Mouse (Mus musculus): ENCODE measurements around the gene Hist2h2ab. TPM values are rescaled to one million over a fixed set of nuclear protein-coding genes. Genes with fewer than 3 reads are reported as not detected.
"Not testable (repeated sequence)": the region's sequence is repeated elsewhere in the genome, so short reads cannot be mapped to it uniquely, and the experiment has no call there.

Hist2h2ab gene
- total RNA-seq, 2 experiments from 2014 or later = 0.87 to 1.2 TPM

GRCm38 (mm10) chr3:96262979-96263550, 43.4 kb downstream of the Hist2h2ab start, which contains the start of gene Hist2h4:
Gene Hist2h4, minus strand, starts transcription at chr3:96263311.
- H3K27ac ChIP-seq = peak within 1 kb of the TSS; percentile 97
- H3K4me3 ChIP-seq = peak within 1 kb of the TSS; percentile 97
- intact Hi-C loops (cut with DNase I) = loop anchor here (2.0 to 10.0 kb wide), 2 partner anchors 42 to 242 kb away; partner anchors contain the start of genes Hist2h2ac and Hist2h2be
- peak; percentile 93 for DNase-seq
- peak; percentile 76 for TF ChIP-seq CTCF (IDR thresholded peaks at IDR 0.05)

GRCm38 (mm10) chr3:96263558-96264403, 44.1 kb downstream of the Hist2h2ab start:
- peak; percentile 52 for DNase-seq
- TF ChIP-seq CTCF (IDR thresholded peaks at IDR 0.05) = no peak
- peak overlapping the region; percentile 97 for H3K27ac ChIP-seq
- intact Hi-C loops (cut with DNase I) = loop anchor here (2.0 to 10.0 kb wide), 2 partner anchors 43 to 241 kb away; partner anchors contain the start of genes Hist2h2ac and Hist2h2be
- peak overlapping the region; percentile 97 for H3K4me3 ChIP-seq

- intact Hi-C loops (cut with DNase I) = loop anchor here (10.0 kb wide), 1 partner anchor 240 kb away; no protein-coding TSS in a partner anchor
- no peak for TF ChIP-seq CTCF (IDR thresholded peaks at IDR 0.05)
- peak overlapping the region; percentile 97 for H3K4me3 ChIP-seq
- DNase-seq = no peak
- peak overlapping the region; percentile 97 for H3K27ac ChIP-seq
Observed at GRCm38 (mm10) chr3:96264404-96264949, 44.8 kb downstream of the Hist2h2ab start.

GRCm38 (mm10) chr3:96266132-96266710, 46.6 kb downstream of the Hist2h2ab start:
- Histone ChIP-seq H3K4me3 (no peak overlapping the region), H3K27ac (no peak overlapping the region; the same call in 1 of the 2 replicates)
- no peak for TF ChIP-seq CTCF (IDR thresholded peaks at IDR 0.05)
- intact Hi-C loops (cut with DNase I) = loop anchor here (10.0 kb wide), 1 partner anchor 239 kb away; no protein-coding TSS in a partner anchor
- no peak for DNase-seq

GRCm38 (mm10) chr3:96267541-96267940, 47.9 kb downstream of the Hist2h2ab start:
- intact Hi-C loops (cut with DNase I) = loop anchor here (10.0 kb wide), 1 partner anchor 237 kb away; no protein-coding TSS in a partner anchor
- DNase-seq = no peak
- Histone ChIP-seq H3K27ac (peak overlapping the region; percentile 94), H3K4me3 (peak overlapping the region; percentile 75; the same call in 1 of the 2 replicates)
- TF ChIP-seq CTCF (IDR thresholded peaks at IDR 0.05) = no peak

- peak; percentile 81 for DNase-seq
- no peak for TF ChIP-seq CTCF (IDR thresholded peaks at IDR 0.05)
- Histone ChIP-seq H3K4me3 (peak within 1 kb of the TSS; percentile 75), H3K27ac (peak within 1 kb of the TSS; percentile 95)
- intact Hi-C loops (cut with DNase I) = loop anchor here (10.0 kb wide), 1 partner anchor 237 kb away; no protein-coding TSS in a partner anchor
Observed at GRCm38 (mm10) chr3:96268051-96268775, 48.5 kb downstream of the Hist2h2ab start, which contains the start of gene Hist2h3b. Gene Hist2h3b, plus strand, starts transcription at chr3:96268654.

- peak overlapping the region; percentile 75 for H3K4me3 ChIP-seq
- peak overlapping the region; percentile 95 for H3K27ac ChIP-seq
- intact Hi-C loops (cut with DNase I) = loop anchor here (10.0 kb wide), 1 partner anchor 236 kb away; no protein-coding TSS in a partner anchor
- not testable (repeated sequence) for DNase-seq
Observed at GRCm38 (mm10) chr3:96268776-96269378, 49.2 kb downstream of the Hist2h2ab start.

Small RNAs within 50 kb of the gene (microRNA-seq; reads per million reads assigned to microRNA genes)
- gene Gm44492 (not detected), gene Gm47311 (not detected), gene Gm47313 (not detected)

Other genes starting within 250 kb of the Hist2h2ab start
- gene Plekho1, start 223.9 kb upstream of the Hist2h2ab start, total RNA-seq (2021) = 10 to 100 TPM; 14.2 to 19.3 TPM
- gene Vps45, start 161.4 kb upstream of the Hist2h2ab start, total RNA-seq (2021) = 10 to 100 TPM; 15.0 to 22.7 TPM
- gene Otud7b, start 115.3 kb upstream of the Hist2h2ab start, total RNA-seq (2021) = 10 to 100 TPM; 54.6 to 58.3 TPM
- gene Mtmr11, start 57.9 kb upstream of the Hist2h2ab start, total RNA-seq (2021) = 1 to 10 TPM; 1.9 to 2.5 TPM
- 10 to 100 TPM; 11.0 to 11.7 TPM for gene Sf3b4, start 47.5 kb upstream of the Hist2h2ab start, total RNA-seq (2021)
- gene Sv2a, start 38.7 kb upstream of the Hist2h2ab start, total RNA-seq (2021) = under 1 TPM; 0.25 to 0.26 TPM
- gene Bola1, start 156 bp upstream of the Hist2h2ab start, total RNA-seq (2021) = 10 to 100 TPM; 24.5 to 29.3 TPM
- gene Hist2h2ac, start 1.0 kb downstream of the Hist2h2ab start, total RNA-seq (2021) = 10 to 100 TPM in 1 of 2 experiments, 1 to 10 TPM in 1; 8.4 to 10.2 TPM
- 1 to 10 TPM; 5.2 to 6.1 TPM for gene Hist2h2be, start 1.3 kb downstream of the Hist2h2ab start, total RNA-seq (2021)
- gene Hist2h3c2, start 19.3 kb downstream of the Hist2h2ab start, total RNA-seq (2021) = 1 to 10 TPM; 5.4 to 5.6 TPM
- 100 to 1,000 TPM; 172 to 190 TPM for gene Hist2h2aa2, start 20.4 kb downstream of the Hist2h2ab start, total RNA-seq (2021)
- gene Hist2h2aa1, start 25.6 kb downstream of the Hist2h2ab start, total RNA-seq (2021) = 1 to 10 TPM in 1 of 2 experiments, not detected in 1; 2.7 TPM
- gene Hist2h3c1, start 26.8 kb downstream of the Hist2h2ab start, total RNA-seq (2021) = not detected
- 1 to 10 TPM; 5.7 to 6.6 TPM for gene Hist2h4, start 43.4 kb downstream of the Hist2h2ab start, total RNA-seq (2021)
- 10 to 100 TPM in 1 of 2 experiments, 1 to 10 TPM in 1; 7.7 to 11.5 TPM for gene Hist2h3b, start 48.8 kb downstream of the Hist2h2ab start, total RNA-seq (2021)
- gene Hist2h2bb, start 49.9 kb downstream of the Hist2h2ab start, total RNA-seq (2021) = 10 to 100 TPM; 18.6 to 24.8 TPM
- gene Fcgr1, start 74.1 kb downstream of the Hist2h2ab start, total RNA-seq (2021) = under 1 TPM in 1 of 2 experiments, not detected in 1; 0.20 TPM
- not detected for gene BC107364, start 232.4 kb downstream of the Hist2h2ab start, total RNA-seq (2021)

All from gastrocnemius, adult 2 months (tissue).